Mouse (Mus musculus) heart, adult 8-10 months (tissue): ENCODE data around the gene Specc1. TPM values are rescaled to one million over a fixed set of nuclear protein-coding genes. Genes with fewer than 3 reads are reported as not detected.
A peak's percentile ranks its signal among the peaks of the same experiment; 100 is the strongest.
"Not testable (repeated sequence)": the region's sequence is repeated elsewhere in the genome, so short reads cannot be mapped to it uniquely, and the experiment has no call there.

ENCODE experiments used
- DNase-seq: peaks from one replicate; pipeline ENCODE4 v3.0.0; 2022; ENCODE audit warnings: low spot score
- total RNA-seq, 4 experiments: library from RNA; stranded (reverse); gene quantifications; 2 replicates each; pipeline ENCODE4 v1.2.4; 2022

Gene Specc1
- total RNA-seq = 1 to 10 TPM; 3.6 to 8.6 (median 4.2) TPM

DNA sequence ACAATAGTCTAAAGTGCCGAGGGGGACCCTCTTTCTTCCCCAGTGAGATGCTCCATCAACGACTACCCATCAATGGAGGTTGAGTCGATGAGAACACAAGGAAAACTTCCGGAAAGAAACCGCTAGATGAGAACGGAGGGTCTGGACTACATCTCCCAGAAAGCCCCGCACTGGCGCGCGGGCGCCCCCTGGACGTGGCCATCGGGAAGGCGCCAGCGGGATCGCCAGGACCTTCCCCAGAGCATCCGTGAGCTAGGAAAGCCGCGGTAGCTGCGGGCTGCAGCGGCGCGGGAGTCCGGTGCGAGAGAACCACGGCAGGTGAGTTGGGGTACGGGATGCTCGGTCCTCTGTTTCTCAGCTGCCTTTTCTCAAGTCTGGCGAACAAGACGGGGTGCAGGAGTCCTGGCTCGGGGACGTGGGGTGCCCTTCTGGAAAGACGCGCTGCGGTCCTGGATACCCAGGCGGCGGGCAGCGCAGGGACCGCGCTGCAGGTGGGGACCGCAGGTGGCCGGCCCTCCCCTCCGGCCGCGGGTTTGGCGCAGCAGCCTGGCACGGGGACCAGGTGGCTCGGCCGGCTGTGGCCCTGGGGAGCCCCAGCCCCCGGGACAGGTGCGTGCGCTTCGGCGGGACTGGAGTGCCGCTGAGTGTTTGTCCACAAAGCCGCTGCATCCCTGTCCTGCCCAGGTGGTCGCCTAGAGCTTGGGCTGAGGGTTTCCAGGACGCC lies at the start of gene Specc1:
Gene Specc1 (plus strand): TSS at position 192 of the 724 bp plus-strand sequence.
- DNase-seq = peak; percentile 88

- no peak for DNase-seq
These were observed 48.2 kb upstream of the Specc1 start for GRCm38 (mm10) chr11:61908315-61908714.

DNA sequence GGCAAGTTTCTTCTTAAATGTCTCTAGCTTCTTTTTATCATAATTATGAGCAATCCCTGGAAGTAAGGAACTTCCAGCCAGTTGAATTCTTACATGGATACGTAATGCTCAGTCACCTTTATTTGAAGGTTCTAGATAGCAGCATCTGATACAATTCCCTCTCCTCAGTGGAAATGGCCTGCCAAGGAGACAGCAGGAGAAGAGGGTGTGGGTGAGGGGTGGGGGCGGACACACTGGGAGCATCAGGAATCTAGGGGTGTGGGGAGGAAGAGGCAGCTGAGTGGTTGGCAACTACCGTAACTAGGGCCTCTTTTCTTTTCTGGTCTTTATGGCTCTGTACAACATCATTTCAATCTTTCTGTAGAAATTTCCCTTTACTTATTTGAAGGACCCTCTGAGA lies 36.9 kb upstream of the Specc1 start:
- no peak for DNase-seq

DNA sequence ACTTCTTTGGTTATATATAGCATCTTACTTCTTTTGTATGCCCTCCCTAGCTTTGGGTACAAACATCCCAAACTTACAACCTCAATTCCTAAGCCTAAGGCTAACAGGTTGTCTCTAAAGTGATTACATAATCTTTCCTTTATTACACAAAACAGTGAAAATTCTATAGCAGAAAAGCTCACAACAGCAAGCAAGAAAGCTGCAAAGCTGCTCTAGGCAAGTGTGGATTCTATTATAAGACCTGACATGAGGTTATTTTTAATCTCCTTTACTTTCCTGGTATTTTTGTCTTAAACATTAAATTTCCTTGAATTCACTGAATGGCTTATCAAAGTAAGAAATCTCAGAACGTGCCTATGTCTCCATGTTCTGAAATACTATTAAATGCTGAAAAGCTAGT lies 33.3 kb upstream of the Specc1 start:
- no peak for DNase-seq

DNA sequence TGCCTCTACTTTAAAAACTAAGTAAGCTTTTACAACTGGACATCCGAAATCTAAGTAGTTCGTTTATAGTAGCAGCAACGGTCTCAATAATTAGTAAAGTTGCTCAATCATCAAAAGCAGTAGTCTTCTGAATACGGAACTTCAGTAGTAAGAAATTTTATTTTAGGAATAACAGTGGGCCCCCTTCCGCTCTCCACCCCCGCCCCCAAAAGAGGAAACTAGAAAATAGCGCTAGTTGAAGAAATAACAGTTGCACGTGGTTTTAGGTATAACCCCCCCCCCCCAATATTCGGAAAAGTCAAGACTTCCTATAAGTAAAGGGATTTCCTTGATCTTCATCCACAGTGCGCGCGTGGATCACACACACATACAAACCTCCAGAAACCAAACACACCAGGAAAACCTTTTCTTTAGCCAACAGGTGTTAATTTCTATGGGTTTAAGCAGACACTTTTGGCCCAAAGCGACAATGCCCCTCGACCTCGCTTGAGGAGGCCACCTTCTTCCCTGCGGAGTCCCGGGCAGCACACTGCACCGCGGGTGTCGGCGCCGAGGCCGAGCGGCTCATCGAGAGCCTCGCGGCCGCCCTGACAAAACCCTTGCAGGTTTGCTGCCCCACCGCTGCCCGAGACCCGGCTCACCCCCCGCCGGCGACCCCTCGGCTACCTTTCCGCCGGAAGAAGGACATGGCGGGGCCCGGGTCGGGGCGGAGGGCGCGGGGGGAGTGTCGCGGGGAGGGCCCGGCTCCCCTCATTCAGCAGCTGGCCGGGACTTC lies 27.1 kb upstream of the Specc1 start:
- DNase-seq = no peak

DNA sequence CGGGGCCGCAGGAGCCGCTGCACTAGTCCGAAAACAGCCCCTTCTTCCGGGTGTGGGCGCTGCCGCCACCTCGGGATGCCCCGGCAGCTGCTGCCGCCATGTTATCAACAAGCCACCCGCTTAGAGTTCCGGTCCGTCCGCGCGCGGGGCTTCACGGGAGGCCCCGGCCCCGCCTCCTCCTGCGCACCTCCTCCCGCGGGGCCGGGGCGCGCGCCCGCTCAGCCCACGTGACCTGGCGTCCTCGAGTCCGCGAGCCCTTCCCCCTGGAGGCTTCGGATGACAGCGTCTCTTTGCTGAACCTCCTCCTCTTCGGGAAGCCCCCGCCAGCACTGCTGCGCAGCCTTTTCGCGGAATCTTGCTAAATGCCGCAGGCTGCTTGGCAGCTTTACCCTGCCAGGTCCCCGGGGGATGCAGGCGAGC lies 26.5 kb upstream of the Specc1 start, which contains the start of gene Akap10:
Gene Akap10 (minus strand): TSS at position 155 of the 420 bp plus-strand sequence.
- DNase-seq = peak; percentile 89

- no peak for DNase-seq
These were observed 25.6 kb upstream of the Specc1 start for GRCm38 (mm10) chr11:61930640-61931586.

DNA sequence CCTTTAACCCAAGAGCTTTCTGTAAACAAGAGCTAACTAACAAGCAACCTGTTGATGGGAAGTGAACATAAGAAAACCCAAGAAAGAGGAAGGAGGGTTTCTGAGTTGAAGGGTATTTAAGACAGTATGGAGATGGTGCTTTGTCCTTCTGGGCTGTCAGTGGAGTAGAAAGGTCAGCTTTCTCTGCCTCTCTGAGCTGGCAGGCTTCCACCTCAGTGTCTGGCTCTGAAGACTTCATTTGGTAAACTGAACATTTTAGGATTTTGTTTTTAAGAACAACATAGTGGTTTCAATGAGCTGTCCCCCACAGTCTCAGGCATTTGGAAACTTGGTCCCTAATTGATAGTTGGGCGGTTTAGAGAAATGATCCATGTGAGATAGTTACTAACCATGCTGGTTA lies 18.8 kb upstream of the Specc1 start:
- no peak for DNase-seq

GRCm38 (mm10) chr11:61942903-61943302 lies 13.7 kb upstream of the Specc1 start:
- DNase-seq = no peak

- DNase-seq = no peak
These were observed 12.1 kb upstream of the Specc1 start for GRCm38 (mm10) chr11:61944417-61944816.

DNA sequence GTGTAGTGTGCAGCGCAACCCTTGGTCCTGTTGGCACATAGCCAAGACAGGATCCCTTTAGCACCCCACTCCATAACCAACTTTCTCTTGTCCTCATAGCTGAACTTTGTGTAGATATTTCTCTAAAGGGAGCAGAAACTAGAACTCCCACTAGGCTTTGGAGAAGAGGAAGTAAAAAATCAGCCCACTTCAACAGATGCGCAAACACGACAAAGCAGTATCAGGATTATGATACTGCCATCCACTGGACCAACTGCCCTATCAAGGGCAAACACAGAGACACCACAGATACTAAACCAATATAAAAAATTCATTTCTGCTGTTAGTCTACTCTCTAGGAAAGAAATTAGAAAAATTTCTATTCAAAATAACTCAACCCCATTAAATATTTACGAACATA lies 10.0 kb upstream of the Specc1 start:
- no peak for DNase-seq

DNA sequence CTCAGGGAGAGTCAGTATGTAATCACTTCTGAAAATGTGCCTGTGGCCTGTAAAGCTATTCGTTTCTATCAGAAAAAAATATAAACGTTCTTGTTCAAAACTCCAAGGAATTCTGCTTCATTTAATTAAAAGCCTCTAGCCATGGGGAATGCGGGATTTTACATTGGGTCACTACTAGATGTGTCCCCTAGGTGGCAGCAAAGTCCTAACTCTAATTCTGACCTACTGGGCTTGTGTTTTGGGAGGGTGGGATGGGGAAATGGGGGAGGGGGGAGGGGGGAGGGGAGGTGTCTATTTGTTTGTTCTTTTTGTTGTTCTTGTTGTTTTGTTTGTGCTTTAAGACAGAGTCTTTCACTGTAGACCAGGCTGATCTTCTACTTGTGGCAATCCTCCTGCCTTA lies 7.2 kb upstream of the Specc1 start:
- peak; percentile 36 for DNase-seq

GRCm38 (mm10) chr11:61950632-61951031 lies 5.9 kb upstream of the Specc1 start:
- peak; percentile 63 for DNase-seq

- no peak for DNase-seq
These were observed 1.4 kb upstream of the Specc1 start for GRCm38 (mm10) chr11:61955136-61955535.

- no peak for DNase-seq
These were observed 612 bp upstream of the Specc1 start for GRCm38 (mm10) chr11:61955951-61956350.

DNA sequence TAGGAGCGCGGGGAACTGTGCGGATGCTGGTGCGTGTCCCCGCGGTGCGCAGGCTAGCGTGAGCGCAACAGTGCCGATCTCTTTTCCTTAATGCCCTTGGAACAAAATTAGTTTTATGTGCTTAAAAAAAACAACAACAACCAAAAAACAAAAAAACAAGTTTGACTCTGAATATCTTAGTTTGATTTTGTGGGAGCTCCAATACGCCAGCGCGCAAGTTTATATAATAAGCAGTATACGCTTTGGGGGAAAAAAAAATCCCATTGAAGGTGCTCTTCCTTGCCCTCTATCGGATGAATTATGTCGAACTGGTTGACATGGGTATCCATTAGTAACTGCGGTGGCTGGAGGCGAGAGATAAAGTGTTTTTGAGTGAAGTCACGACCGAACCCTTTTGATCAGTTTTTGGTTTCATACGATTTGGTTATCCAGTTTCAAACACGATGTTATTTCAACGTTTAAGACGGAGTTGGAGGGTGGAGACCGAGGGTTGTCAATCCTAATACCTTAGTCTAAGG lies 792 bp downstream of the Specc1 start:
- no peak for DNase-seq

GRCm38 (mm10) chr11:61958706-61959105 lies 2.1 kb downstream of the Specc1 start:
- not testable (repeated sequence) for DNase-seq

DNA sequence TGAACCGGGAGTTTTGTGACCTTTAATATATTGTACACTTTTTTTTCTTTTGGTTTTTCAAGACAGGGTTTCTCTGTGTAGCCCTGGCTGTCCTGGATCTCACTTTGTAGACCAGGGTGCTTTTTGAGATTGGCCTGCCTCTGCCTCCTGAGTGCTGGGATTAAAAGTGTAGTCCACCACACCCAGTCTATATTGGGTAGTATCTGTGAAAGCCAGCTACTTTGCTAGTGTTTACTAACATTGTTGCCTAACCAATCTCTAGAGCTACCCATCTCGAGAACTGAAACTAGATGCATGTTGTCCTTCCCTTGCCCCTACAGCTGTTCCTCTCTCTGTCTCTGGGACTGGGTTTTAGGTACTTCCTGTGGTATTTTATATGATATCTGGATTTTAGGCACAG lies 3.5 kb downstream of the Specc1 start:
- no peak for DNase-seq

GRCm38 (mm10) chr11:61962684-61963083 lies 6.1 kb downstream of the Specc1 start:
- no peak for DNase-seq

DNA sequence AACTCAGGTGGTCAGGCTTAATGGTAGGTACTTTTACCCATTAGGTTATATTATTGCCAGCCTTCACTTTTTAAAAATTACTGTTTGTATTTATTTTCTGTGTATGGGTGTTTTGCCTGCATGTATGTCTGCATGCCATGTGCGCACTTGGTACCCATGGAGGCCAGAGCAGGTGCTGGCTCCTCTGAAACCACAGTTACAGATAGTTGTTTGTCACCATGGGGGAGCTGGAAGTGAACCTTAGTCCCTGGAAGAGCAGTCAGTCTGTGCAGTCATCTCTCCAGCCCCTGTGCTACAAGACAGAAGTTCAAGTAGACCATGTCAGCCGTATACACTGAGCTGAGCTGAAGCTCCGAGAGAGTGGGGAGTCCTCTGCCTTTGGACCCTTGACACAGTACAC lies 6.6 kb downstream of the Specc1 start:
- DNase-seq = no peak

DNA sequence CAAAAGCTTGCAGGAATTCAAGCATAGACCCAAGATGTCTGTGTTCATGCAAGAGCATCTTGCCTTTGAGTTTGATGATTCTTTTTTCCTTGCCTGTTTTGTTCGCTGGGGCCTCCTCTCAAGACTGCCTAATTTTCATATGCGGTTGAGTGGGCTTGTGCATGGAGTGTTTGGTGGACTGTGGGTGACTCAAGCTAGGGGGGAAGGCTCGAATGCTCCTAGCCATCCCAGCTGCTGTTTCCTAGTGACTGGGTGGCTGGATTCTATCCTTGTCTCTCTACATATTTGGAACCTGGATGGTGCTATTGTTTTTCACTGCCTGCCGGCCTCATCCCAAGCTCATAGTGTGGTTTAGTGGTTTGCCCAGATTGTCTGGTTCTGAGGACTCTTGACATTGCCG lies 8.0 kb downstream of the Specc1 start:
- no peak for DNase-seq

GRCm38 (mm10) chr11:61967034-61967433 lies 10.5 kb downstream of the Specc1 start:
- DNase-seq = no peak
